Mouse (Mus musculus) liver, embryonic 12.5 days (tissue): ENCODE measurements around the gene Kif3a. TPM values are rescaled to one million over a fixed set of nuclear protein-coding genes. Genes with fewer than 3 reads are reported as not detected.

Experiments used
- ATAC-seq: fragments of 200-750 bp; cut with Nextera tagmentation; 2 replicates; pipeline ENCODE4 v1.8.0; 2017; ENCODE audit warnings: moderate number of reproducible peaks, mild to moderate bottlenecking, moderate library complexity
- H3K27ac ChIP-seq: fragments of 300-500 bp; sonication (generic); 2 replicates; pipeline ENCODE4 v1.5.1; 2016; ENCODE audit warnings: mild to moderate bottlenecking
- H3K27me3 ChIP-seq: fragments of 300-500 bp; sonication (generic); replicated peaks from 2 replicates; pipeline ENCODE4 v1.6.1; 2016; ENCODE audit warnings: mild to moderate bottlenecking, moderate library complexity
- H3K36me3 ChIP-seq: fragments of 300-500 bp; sonication (generic); 2 replicates; pipeline ENCODE4 v1.6.1; 2016; ENCODE audit warnings: mild to moderate bottlenecking, moderate library complexity
- H3K4me1 ChIP-seq: fragments of 300-500 bp; sonication (generic); 2 replicates; pipeline ENCODE4 v1.6.1; 2016
- H3K4me2 ChIP-seq: fragments of 300-500 bp; sonication (generic); 2 replicates; pipeline ENCODE4 v1.6.1; 2016; ENCODE audit warnings: mild to moderate bottlenecking, moderate library complexity
- H3K4me3 ChIP-seq: fragments of 300-500 bp; sonication (generic); 2 replicates; pipeline ENCODE4 v1.5.1; 2016; ENCODE audit warnings: mild to moderate bottlenecking, moderate library complexity
- H3K9ac ChIP-seq: fragments of 300-500 bp; sonication (generic); 2 replicates; pipeline ENCODE4 v1.6.1; 2016; ENCODE audit warnings: mild to moderate bottlenecking, moderate library complexity
- H3K9me3 ChIP-seq: fragments of 300-500 bp; sonication (generic); replicated peaks from 2 replicates; pipeline ENCODE4 v1.6.1; 2016; ENCODE audit warnings: mild to moderate bottlenecking, moderate library complexity
- WGBS: fragments of 180-500 bp; shearing (Covaris S2); methylation state at CpG from one replicate; pipeline ENCODE4 v1.1.7; 2016; ENCODE audit not compliant: insufficient replicate concordance; 5-methylcytosine and 5-hydroxymethylcytosine counted together
- polyA plus RNA-seq: library from polyadenylated mRNA; unstranded; fragments of >200 nt; fragmentation: Nextera tagmentation; extraction: Ambion mirVana; gene quantifications from 2 replicates; pipeline ENCODE4 v1.2.1, GENCODE M21; 2016

The Kif3a gene
- polyA plus RNA-seq, 1 experiment from 2014 or later: 13.7 TPM

DNA sequence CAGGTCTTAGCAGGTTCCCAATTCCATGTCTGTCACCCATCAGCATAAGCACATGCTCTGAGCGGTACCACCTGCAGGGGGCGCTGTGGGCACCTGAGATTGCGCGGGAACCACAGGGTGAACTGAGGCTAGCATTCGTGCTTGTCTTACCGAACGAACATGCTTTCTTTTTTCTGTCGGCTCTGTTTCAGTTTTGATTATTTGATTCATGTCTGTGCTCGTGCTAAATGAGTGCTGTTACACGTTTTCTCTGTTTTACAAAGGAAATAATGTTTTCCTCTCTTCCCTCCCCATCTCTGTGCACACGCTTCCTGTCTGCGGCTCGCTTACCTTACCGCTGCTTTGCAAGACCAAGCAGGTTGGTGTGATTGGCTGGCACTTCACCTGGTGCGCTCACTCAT lies 23.2 kb downstream of the Kif3a start:
- WGBS: 25% methylated on average over 15 of the region's 15 CpGs
- Histone ChIP-seq H3K4me1 (no peaks in the 10 kb centered on the region), H3K9me3 (no peaks in the 10 kb centered on the region), H3K4me2 (peak overlapping the region; percentile 53), H3K9ac (peak overlapping the region; percentile 12; the same call in 1 of the 2 replicates), H3K27ac (no peak overlapping the region), H3K36me3 (peaks cover 17% of the 10 kb centered on the region), H3K27me3 (no peaks in the 10 kb centered on the region), H3K4me3 (peak overlapping the region; percentile 28)
- no peak for ATAC-seq

DNA sequence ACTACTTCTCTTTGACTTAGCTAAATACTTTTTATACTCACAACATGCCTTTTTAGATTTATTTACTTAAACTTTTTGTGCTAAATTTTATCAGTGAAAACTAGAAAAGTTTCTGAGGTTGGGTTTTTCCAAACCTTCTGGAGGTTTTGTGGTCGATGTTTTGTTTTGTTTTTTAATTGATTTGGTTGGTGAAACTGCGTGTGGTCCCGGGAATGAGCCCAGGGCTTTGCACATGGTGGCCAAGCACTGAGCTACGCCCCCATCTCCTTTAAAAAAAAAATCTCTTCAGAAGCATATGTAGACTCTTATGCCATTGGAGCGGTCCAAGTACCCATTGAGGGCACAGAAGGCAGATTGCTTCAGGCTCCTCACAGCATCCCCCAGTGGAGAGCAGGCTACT lies 23.9 kb downstream of the Kif3a start:
- Histone ChIP-seq H3K4me1 (no peaks in the 10 kb centered on the region), H3K27me3 (no peaks in the 10 kb centered on the region), H3K36me3 (peaks cover 20% of the 10 kb centered on the region), H3K4me3 (no peak overlapping the region), H3K27ac (no peak overlapping the region), H3K9me3 (no peaks in the 10 kb centered on the region), H3K4me2 (no peak overlapping the region), H3K9ac (no peak overlapping the region)
- WGBS: 84% methylated on average over 5 of the region's 5 CpGs
- ATAC-seq: no peak

- ATAC-seq: no peak
- WGBS: 78% methylated on average over 3 of the region's 3 CpGs
- Histone ChIP-seq H3K27ac (no peak overlapping the region), H3K9me3 (no peaks in the 10 kb centered on the region), H3K4me3 (no peak overlapping the region), H3K4me1 (peaks cover 37% of the 10 kb centered on the region), H3K27me3 (no peaks in the 10 kb centered on the region), H3K9ac (no peak overlapping the region), H3K4me2 (peak overlapping the region; percentile 39; the same call in 1 of the 2 replicates), H3K36me3 (peaks cover 5% of the 10 kb centered on the region; the same call in 1 of the 2 replicates)
Measured at GRCm38 (mm10) chr11:53604983-53605382, 37.8 kb downstream of the Kif3a start.

- ATAC-seq: peak; percentile 40; the same call in 1 of the 2 replicates
- H3K9ac ChIP-seq: no peak overlapping the region
- no peak overlapping the region for H3K27ac ChIP-seq
- 3% methylated on average over 12 of the region's 12 CpGs for WGBS
- H3K9me3 ChIP-seq: no peaks in the 10 kb centered on the region
- peaks cover 5% of the 10 kb centered on the region; the same call in 1 of the 2 replicates for H3K36me3 ChIP-seq
- peaks cover 39% of the 10 kb centered on the region for H3K4me1 ChIP-seq
- H3K4me2 ChIP-seq: peak overlapping the region; percentile 39
- no peak overlapping the region for H3K4me3 ChIP-seq
- no peaks in the 10 kb centered on the region for H3K27me3 ChIP-seq
Measured at GRCm38 (mm10) chr11:53605609-53606008, 38.4 kb downstream of the Kif3a start.

DNA sequence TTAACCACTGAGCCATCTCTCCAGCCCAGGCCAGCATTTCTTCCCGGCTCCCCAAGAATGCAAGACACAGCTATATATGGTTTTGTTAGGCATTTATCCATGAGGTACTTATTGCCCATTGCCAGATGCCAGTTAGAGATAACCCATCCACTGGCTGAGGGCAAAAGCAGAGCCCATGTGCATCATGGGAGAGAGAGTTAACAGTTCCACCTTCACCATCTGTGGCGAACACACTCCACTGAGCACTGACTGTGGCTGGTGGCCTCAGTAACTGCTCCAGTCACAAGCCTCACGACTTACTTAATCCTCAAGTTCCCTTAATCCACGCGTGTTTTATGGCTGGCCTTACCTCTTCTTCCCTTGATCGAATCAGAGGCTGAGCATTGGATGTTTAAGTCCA lies 42.1 kb downstream of the Kif3a start:
- 0 out of 2 replicates have a peak, but pooled peaks cover 5% of the 10 kb centered on the region for H3K9me3 ChIP-seq
- no peak overlapping the region for H3K9ac ChIP-seq
- peaks cover 4% of the 10 kb centered on the region; the same call in 1 of the 2 replicates for H3K36me3 ChIP-seq
- H3K27me3 ChIP-seq: no peaks in the 10 kb centered on the region
- no peak overlapping the region for H3K27ac ChIP-seq
- ATAC-seq: peak; percentile 72
- H3K4me1 ChIP-seq: peaks cover 44% of the 10 kb centered on the region
- no peak overlapping the region for H3K4me3 ChIP-seq
- 46% methylated on average over 6 of the region's 6 CpGs for WGBS
- no peak overlapping the region for H3K4me2 ChIP-seq

DNA sequence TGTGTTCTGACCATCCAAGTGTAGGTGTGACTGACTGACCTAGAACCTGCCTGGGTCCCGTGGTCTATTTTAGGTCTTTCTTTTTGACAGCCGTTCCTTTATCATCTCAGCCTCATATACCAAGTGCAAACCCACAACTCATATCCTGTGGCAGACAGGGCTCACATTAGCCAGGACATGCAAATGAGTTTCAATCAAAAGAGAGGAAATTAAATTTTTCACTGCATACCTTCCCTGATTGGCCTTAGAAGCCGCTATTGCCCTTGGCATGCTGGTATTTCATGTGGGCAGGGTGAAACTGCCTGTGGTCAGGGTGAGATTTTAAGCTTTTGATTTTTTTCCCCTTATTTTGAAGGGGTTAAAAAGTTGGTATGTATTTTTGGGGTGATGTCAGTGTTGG lies 42.5 kb downstream of the Kif3a start:
- Histone ChIP-seq H3K4me3 (no peak overlapping the region), H3K36me3 (peaks cover 4% of the 10 kb centered on the region; the same call in 1 of the 2 replicates), H3K27me3 (no peaks in the 10 kb centered on the region), H3K9ac (no peak overlapping the region), H3K27ac (no peak overlapping the region), H3K4me1 (peaks cover 49% of the 10 kb centered on the region), H3K9me3 (0 out of 2 replicates have a peak, but pooled peaks cover 5% of the 10 kb centered on the region), H3K4me2 (no peak overlapping the region)
- no peak for ATAC-seq
- 44% methylated on average over 3 of the region's 3 CpGs for WGBS

GRCm38 (mm10) chr11:53615172-53615571 lies 48.0 kb downstream of the Kif3a start:
- ATAC-seq: peak; percentile 64
- peak overlapping the region; percentile 40; the same call in 1 of the 2 replicates for H3K9ac ChIP-seq
- 0 out of 2 replicates have a peak, but pooled peaks cover 5% of the 10 kb centered on the region for H3K9me3 ChIP-seq
- no peaks in the 10 kb centered on the region for H3K27me3 ChIP-seq
- H3K4me1 ChIP-seq: peaks cover 63% of the 10 kb centered on the region
- H3K27ac ChIP-seq: peak overlapping the region; percentile 1
- H3K4me2 ChIP-seq: peak overlapping the region; percentile 49
- H3K4me3 ChIP-seq: peak overlapping the region; percentile 4; the same call in 1 of the 2 replicates
- H3K36me3 ChIP-seq: peaks cover 4% of the 10 kb centered on the region; the same call in 1 of the 2 replicates
- 29% methylated on average over 6 of the region's 6 CpGs for WGBS

DNA sequence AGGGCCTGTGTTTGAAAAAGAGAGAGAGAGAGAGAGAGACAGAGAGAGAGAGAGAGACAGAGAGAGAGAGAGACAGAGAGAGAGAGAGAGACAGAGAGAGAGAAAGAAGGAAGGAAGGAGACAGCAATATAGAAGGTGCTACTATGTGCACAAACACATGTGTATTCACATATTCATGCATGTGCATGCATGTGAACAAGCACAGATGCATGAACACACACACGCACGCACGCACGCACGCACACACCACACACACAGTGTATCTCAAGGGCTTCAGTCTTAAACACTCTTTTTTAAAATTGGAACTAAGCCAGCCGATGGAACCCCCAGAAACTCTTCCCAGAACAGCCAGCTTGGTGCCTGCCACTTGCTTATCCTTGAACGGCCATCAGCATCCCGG lies 48.4 kb downstream of the Kif3a start:
- ATAC-seq: no peak
- Histone ChIP-seq H3K27ac (peak overlapping the region; percentile 1; the same call in 1 of the 2 replicates), H3K27me3 (no peaks in the 10 kb centered on the region), H3K4me2 (peak overlapping the region; percentile 49), H3K4me1 (peaks cover 65% of the 10 kb centered on the region), H3K9me3 (0 out of 2 replicates have a peak, but pooled peaks cover 5% of the 10 kb centered on the region), H3K4me3 (peak overlapping the region; percentile 4; the same call in 1 of the 2 replicates), H3K9ac (peak overlapping the region; percentile 40; the same call in 1 of the 2 replicates), H3K36me3 (peaks cover 4% of the 10 kb centered on the region; the same call in 1 of the 2 replicates)
- WGBS: 88% methylated on average over 8 of the region's 8 CpGs

GRCm38 (mm10) chr11:53616748-53617558 lies 49.8 kb downstream of the Kif3a start:
- WGBS: 53% methylated on average over 8 of the region's 8 CpGs
- peaks cover 79% of the 10 kb centered on the region for H3K4me1 ChIP-seq
- peak; percentile 48 for ATAC-seq

DNA sequence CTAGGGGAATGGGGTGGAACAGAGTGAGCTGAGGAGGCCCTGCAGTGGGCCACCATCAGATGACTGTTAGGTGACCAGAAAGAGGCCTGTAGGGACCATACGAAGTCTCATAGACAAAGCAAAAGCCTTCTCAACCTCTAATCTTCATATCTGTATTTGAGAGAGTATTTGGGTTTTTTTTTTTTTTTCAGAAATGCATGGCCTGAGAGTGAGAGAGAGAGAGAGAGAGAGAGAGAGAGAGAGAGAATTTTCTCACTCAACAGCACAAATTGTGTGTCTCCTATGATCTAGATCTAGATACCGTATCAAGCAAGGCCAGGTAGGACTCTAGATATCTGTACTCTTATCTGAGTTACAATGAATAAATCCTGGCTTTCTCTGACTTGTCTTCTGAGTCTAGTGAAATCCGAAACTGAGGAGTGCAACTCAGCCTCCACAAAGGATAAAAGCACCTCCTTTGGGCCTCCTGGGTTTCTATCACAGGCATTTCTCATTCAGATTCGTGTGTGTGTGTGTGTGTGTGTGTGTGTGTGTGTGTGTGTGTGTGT lies 50.5 kb downstream of the Kif3a start:
- Histone ChIP-seq H3K9me3 (no peaks in the 10 kb centered on the region), H3K27me3 (no peaks in the 10 kb centered on the region), H3K27ac (peak overlapping the region; percentile 65), H3K9ac (no peak overlapping the region), H3K36me3 (no peaks in the 10 kb centered on the region), H3K4me1 (peaks cover 83% of the 10 kb centered on the region), H3K4me3 (no peak overlapping the region), H3K4me2 (peak overlapping the region; percentile 49)
- WGBS: 50% methylated on average over 4 of the region's 4 CpGs
- ATAC-seq: no peak

More at GRCm38 (mm10) chr11:53616748-53617558, 49.8 kb downstream of the Kif3a start:
- Histone ChIP-seq H3K9me3 (no peaks in the 10 kb centered on the region), H3K4me2 (peak overlapping the region; percentile 49), H3K27ac (peak overlapping the region; percentile 73), H3K36me3 (no peaks in the 10 kb centered on the region), H3K27me3 (no peaks in the 10 kb centered on the region), H3K4me3 (peak overlapping the region; percentile 16; the same call in 1 of the 2 replicates), H3K9ac (0 out of 2 replicates have a peak overlapping the region, but pooled peaks have one; percentile 32)

- Histone ChIP-seq H3K9ac (0 out of 2 replicates have a peak within 1 kb of the TSS, but pooled peaks have one; percentile 32), H3K9me3 (no peaks in the 10 kb centered on the region), H3K27me3 (no peaks in the 10 kb centered on the region), H3K4me2 (peak within 1 kb of the TSS; percentile 49), H3K36me3 (no peaks in the 10 kb centered on the region), H3K4me3 (no peak within 1 kb of the TSS), H3K27ac (peak within 1 kb of the TSS; percentile 65), H3K4me1 (peaks cover 83% of the 10 kb centered on the region)
- WGBS: 42% methylated on average over 7 of the region's 7 CpGs
- no peak for ATAC-seq
Measured at GRCm38 (mm10) chr11:53618619-53619198, 51.5 kb downstream of the Kif3a start, which contains the start of gene Il4. TSS of gene Il4 (minus strand) at chr11:53618669.
